Mouse (Mus musculus) MEL (cell line): ENCODE measurements around the gene Cd151. TPM values are rescaled to one million over a fixed set of nuclear protein-coding genes. Genes with fewer than 3 reads are reported as not detected.
A peak's percentile ranks its signal among the peaks of the same experiment; 100 is the strongest.

Experiments used
- DNase-seq: peaks from one replicate; pipeline ENCODE4 v3.0.0; 2011; ENCODE audit warnings: low read depth, low spot score
- H3K27ac ChIP-seq: 2 replicates; pipeline ENCODE4 v1.5.1; 2012; ENCODE audit warnings: low read depth, mild to moderate bottlenecking, control low read depth, low read length, moderate library complexity; ENCODE audit not compliant: control insufficient read depth
- H3K27me3 ChIP-seq, 2 experiments: fragments of 150-350 bp in 1 of 2; sonication (generic) in 1 of 2; 2 replicates each; pipeline ENCODE4 v1.6.1; 2012; ENCODE audit warnings: low read length in 2 of 2, mild to moderate bottlenecking in 2 of 2, improper control_type of control experiment in 1 of 2, moderate library complexity in 1 of 2; ENCODE audit not compliant: insufficient read depth in 2 of 2, control insufficient read depth in 1 of 2
- H3K36me3 ChIP-seq, 2 experiments: 2 replicates each; pipeline ENCODE4 v1.6.1; 2012 to 2014; ENCODE audit warnings: low read length in 2 of 2, improper control_type of control experiment in 1 of 2, inconsistent platforms in 1 of 2, mild to moderate bottlenecking in 1 of 2; ENCODE audit not compliant: insufficient read depth in 2 of 2, control insufficient read depth in 1 of 2
- H3K4me1 ChIP-seq, 2 experiments: fragments of 150-350 bp in 1 of 2; sonication (generic) in 1 of 2; 2 replicates each; pipeline ENCODE4 v1.6.1; 2012; ENCODE audit warnings: low read length in 2 of 2, improper control_type of control experiment in 1 of 2, mild to moderate bottlenecking in 1 of 2; ENCODE audit not compliant: insufficient read depth in 2 of 2, control insufficient read depth in 1 of 2
- H3K4me3 ChIP-seq, 2 experiments: fragments of 150-350 bp in 1 of 2; sonication (generic) in 1 of 2; 2 replicates each; pipeline ENCODE4 v1.5.1; 2012; ENCODE audit warnings: low read depth in 2 of 2, low read length in 2 of 2, mild to moderate bottlenecking in 2 of 2, moderate library complexity in 2 of 2, control low read depth in 1 of 2, improper control_type of control experiment in 1 of 2; ENCODE audit not compliant: control insufficient read depth in 1 of 2, insufficient read depth in 1 of 2
- H3K79me2 ChIP-seq: 2 replicates; pipeline ENCODE4 v1.6.1; 2012; ENCODE audit warnings: mild to moderate bottlenecking, low read length, moderate library complexity; ENCODE audit not compliant: control insufficient read depth, poor library complexity, insufficient read depth
- H3K9ac ChIP-seq: 2 replicates; pipeline ENCODE4 v1.6.1; 2012; ENCODE audit warnings: low read depth, mild to moderate bottlenecking, control low read depth, low read length, moderate library complexity; ENCODE audit not compliant: control insufficient read depth, poor library complexity, severe bottlenecking
- H3K9me3 ChIP-seq: fragments of 150-350 bp; sonication (generic); replicated peaks from 2 replicates; pipeline ENCODE4 v1.6.1; 2012; ENCODE audit warnings: mild to moderate bottlenecking, low read length, improper control_type of control experiment, moderate library complexity; ENCODE audit not compliant: insufficient read depth
- CHD1 ChIP-seq: IDR thresholded peaks from 2 replicates; pipeline ENCODE4 v1.6.1; 2012; ENCODE audit warnings: low read depth, mild to moderate bottlenecking, inconsistent platforms, low read length, improper control_type of control experiment
- CHD2 ChIP-seq: IDR thresholded peaks from 2 replicates; pipeline ENCODE4 v1.6.1; 2011; ENCODE audit warnings: low read length, improper control_type of control experiment
- ETS1 ChIP-seq: IDR thresholded peaks from 2 replicates; pipeline ENCODE4 v1.6.1; 2012; ENCODE audit warnings: low read depth, mild to moderate bottlenecking, inconsistent platforms, low read length, improper control_type of control experiment, moderate library complexity
- HCFC1 ChIP-seq: IDR thresholded peaks from 2 replicates; pipeline ENCODE4 v1.6.1; 2012; ENCODE audit warnings: low read depth, mild to moderate bottlenecking, inconsistent platforms, low read length, improper control_type of control experiment, moderate library complexity
- JUND ChIP-seq: IDR thresholded peaks from 2 replicates; pipeline ENCODE4 v1.6.1; 2011; ENCODE audit warnings: low read depth, mild to moderate bottlenecking, improper control_type of control experiment, low read length
- KAT2A ChIP-seq: conservative IDR thresholded peaks from 2 replicates; pipeline ENCODE4 v1.6.1; 2012; ENCODE audit warnings: low read depth, low read length, improper control_type of control experiment, inconsistent platforms
- MAX ChIP-seq: IDR thresholded peaks from 2 replicates; pipeline ENCODE4 v1.6.1; 2011; ENCODE audit warnings: low read length, improper control_type of control experiment
- MAZ ChIP-seq: IDR thresholded peaks from 2 replicates; pipeline ENCODE4 v1.6.1; 2012; ENCODE audit warnings: low read depth, mild to moderate bottlenecking, inconsistent platforms, low read length, improper control_type of control experiment
- MYB ChIP-seq: IDR thresholded peaks from 2 replicates; pipeline ENCODE4 v1.6.1; 2011; ENCODE audit warnings: mild to moderate bottlenecking, low read depth, low read length, improper control_type of control experiment
- NRF1 ChIP-seq: IDR thresholded peaks from 2 replicates; pipeline ENCODE4 v1.6.1; 2014; ENCODE audit warnings: low read depth, mild to moderate bottlenecking, inconsistent platforms, low read length, improper control_type of control experiment, moderate library complexity; ENCODE audit not compliant: poor library complexity, insufficient read depth, severe bottlenecking
- RAD21 ChIP-seq: IDR thresholded peaks from 2 replicates; pipeline ENCODE4 v1.6.1; 2011; ENCODE audit warnings: mild to moderate bottlenecking, low read depth, low read length, improper control_type of control experiment
- SIN3A ChIP-seq: IDR thresholded peaks from 2 replicates; pipeline ENCODE4 v1.6.1; 2012; ENCODE audit warnings: low read length, improper control_type of control experiment, inconsistent platforms
- UBTF ChIP-seq: IDR thresholded peaks from 2 replicates; pipeline ENCODE4 v1.6.1; 2012; ENCODE audit warnings: low read depth, mild to moderate bottlenecking, inconsistent platforms, low read length, improper control_type of control experiment, moderate library complexity, borderline replicate concordance; ENCODE audit not compliant: insufficient read depth
- USF2 ChIP-seq, 2 experiments: IDR thresholded peaks; 2 replicates each; pipeline ENCODE4 v1.6.1; 2011 to 2012; ENCODE audit warnings: improper control_type of control experiment in 2 of 2, low read length in 2 of 2, borderline replicate concordance in 1 of 2, inconsistent platforms in 1 of 2, low read depth in 1 of 2, mild to moderate bottlenecking in 1 of 2; ENCODE audit not compliant: insufficient read depth in 1 of 2
- ZC3H11A ChIP-seq: IDR thresholded peaks from 2 replicates; pipeline ENCODE4 v1.6.1; 2012; ENCODE audit warnings: low read depth, mild to moderate bottlenecking, inconsistent platforms, low read length, improper control_type of control experiment
- ZKSCAN1 ChIP-seq: IDR thresholded peaks from 2 replicates; pipeline ENCODE4 v1.6.1; 2012; ENCODE audit warnings: low read depth, mild to moderate bottlenecking, inconsistent platforms, low read length, improper control_type of control experiment, moderate library complexity
- ZNF384 ChIP-seq: IDR thresholded peaks from 2 replicates; pipeline ENCODE4 v1.6.1; 2012; ENCODE audit warnings: low read depth, mild to moderate bottlenecking, inconsistent platforms, low read length, improper control_type of control experiment
- polyA plus RNA-seq, 2 experiments: library from polyadenylated mRNA; stranded (reverse) in 1 of 2; unstranded in 1 of 2; fragments of >175 nt in 1 of 2; fragments of >200 nt in 1 of 2; gene quantifications; 2 replicates each; pipeline versions ENCODE4 v1.2.1 to v1.2.4; 2012; ENCODE audit warnings: low replicate concordance in 2 of 2, low read depth in 1 of 2; ENCODE audit not compliant: insufficient read length in 2 of 2, insufficient read depth in 1 of 2, missing spikeins in 1 of 2
- total RNA-seq: library from RNA; depleted of rRNA; stranded (reverse); fragments of 300-350 nt; gene quantifications from 2 replicates; pipeline ENCODE4 v1.2.3, GENCODE M21; 2012

The Cd151 gene
- total and polyA plus RNA-seq, 3 experiments = 40.6 to 86.6 TPM; not detected in 1

DNA sequence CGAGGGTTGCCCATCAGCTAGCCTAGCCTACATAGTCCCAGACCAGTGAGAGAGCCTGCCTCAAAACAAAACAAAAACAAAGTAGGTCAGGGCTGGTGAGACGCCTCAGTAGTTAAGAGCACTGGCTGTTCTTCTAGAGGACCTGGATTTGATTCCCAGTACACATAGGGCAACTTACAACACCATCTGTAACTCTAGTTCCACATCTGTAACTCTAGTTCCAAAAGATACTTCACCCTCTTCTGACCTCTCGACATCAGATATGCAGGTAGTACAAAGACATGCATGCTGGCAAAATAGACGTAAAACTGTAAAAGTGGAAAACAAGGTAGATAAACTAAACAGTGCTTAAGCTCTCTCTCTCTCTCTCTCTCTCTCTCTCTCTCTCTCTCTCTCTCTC, 43.4 kb upstream of the Cd151 start:
- no peak overlapping the region for H3K9ac ChIP-seq
- H3K36me3 ChIP-seq = peaks cover 0 to 1% of the 10 kb centered on the region in 2 experiments; a peak in 1 of 4 replicates
- TF ChIP-seq UBTF (no peak), ZNF384 (no peak), MYB (no peak), ZKSCAN1 (no peak), JUND (0 out of 2 replicates have a peak, but pooled peaks have one; percentile 71)
- no peaks in the 10 kb centered on the region for H3K79me2 ChIP-seq
- no peak overlapping the region for H3K4me3 ChIP-seq
- DNase-seq = no peak
- H3K27ac ChIP-seq = no peak overlapping the region
- H3K9me3 ChIP-seq = no peaks in the 10 kb centered on the region
- H3K4me1 ChIP-seq = peaks cover under 1 to 4% of the 10 kb centered on the region in 2 experiments; a peak in 3 of 4 replicates
- H3K27me3 ChIP-seq = no peaks in the 10 kb centered on the region; a peak in 1 of 4 replicates

GRCm38 (mm10) chr7:141426948-141427730, 40.1 kb upstream of the Cd151 start:
- H3K27ac ChIP-seq = no peak overlapping the region
- peaks cover 0 to under 1% of the 10 kb centered on the region in 2 experiments; a peak in 1 of 4 replicates for H3K36me3 ChIP-seq
- H3K4me1 ChIP-seq = peaks cover 0 to 3% of the 10 kb centered on the region in 2 experiments; a peak in 1 of 4 replicates
- DNase-seq = no peak
- H3K9me3 ChIP-seq = no peaks in the 10 kb centered on the region
- no peaks in the 10 kb centered on the region; a peak in 1 of 4 replicates for H3K27me3 ChIP-seq
- TF ChIP-seq MAZ = no peak
- TF ChIP-seq NRF1 = no peak
- no peak for TF ChIP-seq ETS1
- TF ChIP-seq HCFC1 = no peak
- no peak for TF ChIP-seq MAX
- no peak for TF ChIP-seq SIN3A
- TF ChIP-seq ZC3H11A = no peak
- no peak for TF ChIP-seq CHD2
- TF ChIP-seq USF2 (IDR thresholded peaks at IDR 0.05; ENCODE audit: borderline replicate concordance in 1 of 2, insufficient read depth in 1 of 2, low read depth in 1 of 2, low read length in 2 of 2) = no peak
- TF ChIP-seq CHD1 = no peak
- no peak for TF ChIP-seq RAD21
- no peak for TF ChIP-seq ZKSCAN1
- TF ChIP-seq KAT2A = no peak
- no peak overlapping the region for H3K4me3 ChIP-seq
- H3K9ac ChIP-seq = no peak overlapping the region
- H3K79me2 ChIP-seq = no peaks in the 10 kb centered on the region
